28 mouse cellular contexts compared by ENCODE assay signal in genomic region chr9:46473681-46474080, GRCm38 (mm10).
DNase-seq lines count a peak whose midpoint lies in the region; ATAC-seq lines count a peak whose summit lies in the region.
"Had no signal": no experiment of that assay in that cellular context is flagged by ENCODE, and none has a peak within 500 bp of the region (broad histone marks: within the 10 kb centered on the region; RNA-seq: fewer than 3 reads in every experiment).

No protein-coding gene starts in this region.

- peak; percentile 35 for DNase-seq in adrenal gland, postnatal 14 days
- no peak for DNase-seq in adrenal gland, postnatal 36 days
- DNase-seq in cerebellum, adult 11-12 months, result peak; percentile 85
- peak; percentile 87 for DNase-seq in cerebellum, adult 9-11 months
- no peak for DNase-seq in MN1 (ENCODE audit: low spot score)
- DNase-seq: gastrocnemius, adult 2 months; gastrocnemius, postnatal 36 days; heart, adult 18-20 months; heart, postnatal 36 days; kidney, adult 2 months; kidney, postnatal 4 days; lung, postnatal 36 days; thymus, adult 2 months; thymus, postnatal 36 days had no signal

- WGBS in forebrain, embryonic 12.5 days, result 89% methylated on average over 10 of the region's 10 CpGs
- 90% methylated on average over 10 of the region's 10 CpGs for WGBS in kidney, embryonic 16.5 days

- no peak overlapping the region for H3K27ac ChIP-seq in forebrain, embryonic 12.5 days
- no peak overlapping the region for H3K27ac ChIP-seq in kidney, embryonic 16.5 days (ENCODE audit: low read length)
- H3K27ac ChIP-seq: embryonic facial prominence, embryonic 10.5 days; embryonic facial prominence, embryonic 15.5 days; gastrocnemius, adult 2 months; hindbrain, embryonic 12.5 days; hindbrain, postnatal 0 days; intestine, embryonic 15.5 days; kidney, postnatal 0 days; limb, embryonic 13.5 days had no signal

- no peaks in the 10 kb centered on the region for H3K36me3 ChIP-seq in forebrain, embryonic 12.5 days (replicated peaks)
- H3K36me3 ChIP-seq in kidney, embryonic 16.5 days (ENCODE audit: insufficient read depth, low read length), result no peaks in the 10 kb centered on the region
- H3K36me3 ChIP-seq: embryonic facial prominence, embryonic 10.5 days; embryonic facial prominence, embryonic 15.5 days; hindbrain, embryonic 12.5 days; intestine, embryonic 15.5 days; limb, embryonic 13.5 days had no signal

- H3K9ac ChIP-seq in forebrain, embryonic 12.5 days, result no peak overlapping the region
- no peak overlapping the region for H3K9ac ChIP-seq in kidney, embryonic 16.5 days (replicated peaks; ENCODE audit: low read length)
- H3K9ac ChIP-seq: embryonic facial prominence, embryonic 15.5 days; hindbrain, embryonic 12.5 days; intestine, embryonic 15.5 days; limb, embryonic 13.5 days had no signal

- no peak overlapping the region for H3K4me2 ChIP-seq in forebrain, embryonic 12.5 days
- H3K4me2 ChIP-seq in kidney, embryonic 16.5 days (replicated peaks; ENCODE audit: low read depth, low read length), result no peak overlapping the region
- H3K4me2 ChIP-seq: embryonic facial prominence, embryonic 15.5 days; heart, embryonic 11.5 days; hindbrain, embryonic 12.5 days; intestine, embryonic 15.5 days; limb, embryonic 13.5 days; liver, embryonic 11.5 days; midbrain, embryonic 11.5 days had no signal

- peaks cover 63% of the 10 kb centered on the region for H3K27me3 ChIP-seq in forebrain, embryonic 12.5 days
- H3K27me3 ChIP-seq in kidney, embryonic 16.5 days (ENCODE audit: insufficient read depth, low read length), result no peaks in the 10 kb centered on the region
- H3K27me3 ChIP-seq: embryonic facial prominence, embryonic 15.5 days; intestine, embryonic 15.5 days had no signal

- no peaks in the 10 kb centered on the region for H3K9me3 ChIP-seq in forebrain, embryonic 12.5 days
- no peaks in the 10 kb centered on the region for H3K9me3 ChIP-seq in kidney, embryonic 16.5 days (ENCODE audit: low read length)
- H3K9me3 ChIP-seq: embryonic facial prominence, embryonic 10.5 days; embryonic facial prominence, embryonic 15.5 days; hindbrain, embryonic 12.5 days; intestine, embryonic 15.5 days; limb, embryonic 13.5 days had no signal

- H3K4me1 ChIP-seq in forebrain, embryonic 12.5 days, result peaks cover 20% of the 10 kb centered on the region
- H3K4me1 ChIP-seq in kidney, embryonic 16.5 days (ENCODE audit: insufficient read depth, low read length), result peaks cover 18% of the 10 kb centered on the region
- H3K4me1 ChIP-seq: intestine, embryonic 15.5 days had no signal

- no peak for ATAC-seq in forebrain, embryonic 12.5 days (ENCODE audit: low FRiP score)
- no peak for ATAC-seq in kidney, embryonic 16.5 days (ENCODE audit: low FRiP score, low TSS enrichment)
- ATAC-seq: forebrain, embryonic 14.5 days; hindbrain, postnatal 0 days; intestine, embryonic 15.5 days; midbrain, embryonic 16.5 days had no signal

- no peak overlapping the region for H3K4me3 ChIP-seq in forebrain, embryonic 12.5 days (replicated peaks)
- no peak overlapping the region for H3K4me3 ChIP-seq in kidney, embryonic 16.5 days (ENCODE audit: low read length)
- H3K4me3 ChIP-seq: embryonic facial prominence, embryonic 10.5 days; embryonic facial prominence, embryonic 15.5 days; gastrocnemius, adult 2 months; hindbrain, embryonic 12.5 days; intestine, embryonic 15.5 days; limb, embryonic 13.5 days had no signal

Comparison
In these comparisons a context has a peak if more than half of its experiments do, and no peak if none do; other contexts are left out.
1. DNase-seq: peak in adrenal gland, postnatal 14 days (single experiment), cerebellum, adult 11-12 months (single experiment) and cerebellum, adult 9-11 months (single experiment); none in adrenal gland, postnatal 36 days (0 of 2) and MN1 (single experiment).